Comparison of ENCODE assay signal across 9 mouse cellular contexts in genomic region chr3:123093640-123094361, GRCm38 (mm10). TPM values are rescaled to one million over a fixed set of nuclear protein-coding genes. Genes with fewer than 3 reads are reported as not detected.
DNase-seq lines count a peak whose midpoint lies in the region; ATAC-seq and TF ChIP-seq lines count a peak whose summit lies in the region.
"Had no signal": no experiment of that assay in that cellular context is flagged by ENCODE, and none has a peak within 500 bp of the region (broad histone marks: within the 10 kb centered on the region; RNA-seq: fewer than 3 reads in every experiment).

No protein-coding gene starts in this region.

- peak overlapping the region; percentile 41 for H3K4me2 ChIP-seq in lung, embryonic 15.5 days
- H3K4me2 ChIP-seq in intestine, postnatal 0 days (replicated peaks; ENCODE audit: low read depth), result peak overlapping the region; percentile 65
- peak overlapping the region; percentile 42 for H3K4me2 ChIP-seq in neural tube, embryonic 15.5 days
- no peak overlapping the region for H3K4me2 ChIP-seq in hindbrain, postnatal 0 days (ENCODE audit: low read depth, low read length)

- H3K36me3 ChIP-seq in heart, adult 2 months (ENCODE audit: control insufficient read depth, insufficient read depth, low read length), result peaks cover 7% of the 10 kb centered on the region; the same call in 1 of the 2 replicates
- no peaks in the 10 kb centered on the region for H3K36me3 ChIP-seq in lung, embryonic 15.5 days
- H3K36me3 ChIP-seq in intestine, postnatal 0 days (ENCODE audit: control insufficient read depth, insufficient read depth), result no peaks in the 10 kb centered on the region
- H3K36me3 ChIP-seq in neural tube, embryonic 15.5 days, result no peaks in the 10 kb centered on the region
- H3K36me3 ChIP-seq in hindbrain, postnatal 0 days (ENCODE audit: insufficient read depth, low read length), result no peaks in the 10 kb centered on the region

- H3K27me3 ChIP-seq in heart, adult 2 months (ENCODE audit: control insufficient read depth, insufficient read depth, low read length), result no peaks in the 10 kb centered on the region
- no peaks in the 10 kb centered on the region for H3K27me3 ChIP-seq in lung, embryonic 15.5 days
- H3K27me3 ChIP-seq in intestine, postnatal 0 days (replicated peaks; ENCODE audit: control insufficient read depth, insufficient read depth, low read length), result no peaks in the 10 kb centered on the region
- H3K27me3 ChIP-seq in neural tube, embryonic 15.5 days (replicated peaks), result no peaks in the 10 kb centered on the region
- no peaks in the 10 kb centered on the region for H3K27me3 ChIP-seq in hindbrain, postnatal 0 days (ENCODE audit: insufficient read depth, low read length)

- no peaks in the 10 kb centered on the region for H3K9me3 ChIP-seq in lung, embryonic 15.5 days
- no peaks in the 10 kb centered on the region for H3K9me3 ChIP-seq in intestine, postnatal 0 days (ENCODE audit: control insufficient read depth)
- no peaks in the 10 kb centered on the region for H3K9me3 ChIP-seq in neural tube, embryonic 15.5 days (replicated peaks)
- no peaks in the 10 kb centered on the region for H3K9me3 ChIP-seq in hindbrain, postnatal 0 days (ENCODE audit: low read length)

- no peak overlapping the region for H3K4me3 ChIP-seq in heart, adult 2 months
- no peak overlapping the region; the same call in 1 of the 2 replicates for H3K4me3 ChIP-seq in lung, embryonic 15.5 days
- H3K4me3 ChIP-seq in intestine, postnatal 0 days (ENCODE audit: low read depth, low read length), result peak overlapping the region; percentile 20
- no peak overlapping the region for H3K4me3 ChIP-seq in neural tube, embryonic 15.5 days (replicated peaks)
- no peak overlapping the region for H3K4me3 ChIP-seq in hindbrain, postnatal 0 days (ENCODE audit: low read length)

- H3K79me2 ChIP-seq in heart, adult 2 months (replicated peaks; ENCODE audit: control insufficient read depth, insufficient read depth, low read length), result no peaks in the 10 kb centered on the region

- no peak for TF ChIP-seq CTCF in heart, adult 2 months (IDR thresholded peaks at IDR 0.05)
- TF ChIP-seq CTCF in intestine, postnatal 0 days (IDR thresholded peaks at IDR 0.05; ENCODE audit: low read depth), result no peak
- TF ChIP-seq CTCF in hindbrain, postnatal 0 days (IDR thresholded peaks at IDR 0.05; ENCODE audit: low read depth), result no peak

- peak overlapping the region; percentile 70 for H3K27ac ChIP-seq in heart, adult 2 months
- H3K27ac ChIP-seq in lung, embryonic 15.5 days, result peak overlapping the region; percentile 70
- no peak overlapping the region; the same call in 1 of the 2 replicates for H3K27ac ChIP-seq in intestine, postnatal 0 days (ENCODE audit: low read depth, low read length)
- no peak overlapping the region for H3K27ac ChIP-seq in neural tube, embryonic 15.5 days (replicated peaks)
- H3K27ac ChIP-seq in hindbrain, postnatal 0 days, result no peak overlapping the region; the same call in 1 of the 2 replicates

- no peak for TF ChIP-seq EP300 in heart, adult 2 months (IDR thresholded peaks at IDR 0.05; ENCODE audit: insufficient read depth, low read depth, low read length)

- no peak for TF ChIP-seq POLR2A in heart, adult 2 months (IDR thresholded peaks at IDR 0.05; ENCODE audit: insufficient read depth, low read depth, low read length)

- intact Hi-C loops in heart, adult 2 months (cut with DNase I), result no loop called here
- intact Hi-C loops in left cerebral cortex, postnatal 4 days (cut with DNase I), result no loop called here

- H3K4me1 ChIP-seq in heart, adult 2 months (ENCODE audit: control insufficient read depth, insufficient read depth, low read length), result peaks cover 9% of the 10 kb centered on the region
- peaks cover 25% of the 10 kb centered on the region for H3K4me1 ChIP-seq in lung, embryonic 15.5 days
- peaks cover 3% of the 10 kb centered on the region; the same call in 1 of the 2 replicates for H3K4me1 ChIP-seq in intestine, postnatal 0 days (replicated peaks; ENCODE audit: control insufficient read depth, insufficient read depth, low read length)
- peaks cover 4% of the 10 kb centered on the region for H3K4me1 ChIP-seq in neural tube, embryonic 15.5 days
- 0 out of 2 replicates have a peak, but pooled peaks cover 8% of the 10 kb centered on the region for H3K4me1 ChIP-seq in hindbrain, postnatal 0 days (ENCODE audit: insufficient read depth, low read length)

- peak; percentile 36; the same call in 1 of the 2 replicates for ATAC-seq in lung, embryonic 15.5 days (ENCODE audit: borderline replicate concordance, extremely low read depth, low FRiP score, low TSS enrichment)
- ATAC-seq in intestine, postnatal 0 days, result no peak
- no peak for ATAC-seq in neural tube, embryonic 15.5 days (ENCODE audit: low FRiP score)
- ATAC-seq in hindbrain, postnatal 0 days, result no peak

- WGBS in heart, adult 2 months, result 76% methylated on average over 11 of the region's 11 CpGs
- WGBS in lung, embryonic 15.5 days, result 37% methylated on average over 11 of the region's 11 CpGs
- WGBS in intestine, postnatal 0 days, result 31% methylated on average over 11 of the region's 11 CpGs
- 65% methylated on average over 11 of the region's 11 CpGs for whole genome bisulfite sequencing in neural tube, embryonic 15.5 days
- 71% methylated on average over 11 of the region's 11 CpGs for WGBS in hindbrain, postnatal 0 days

- DNase-seq in heart, adult 2 months, result no peak
- DNase-seq in heart, adult 9 months (ENCODE audit: low spot score in 2 of 2), result no peak
- DNase-seq in lung, postnatal 14 days, result no peak
- DNase-seq in left cerebral cortex, postnatal 4 days, result no peak
- no peak for DNase-seq in hindbrain, postnatal 0 days (ENCODE audit: low spot score)

- no peak overlapping the region for H3K9ac ChIP-seq in heart, adult 2 months (ENCODE audit: low read depth, low read length)
- H3K9ac ChIP-seq in lung, embryonic 15.5 days, result no peak overlapping the region
- no peak overlapping the region for H3K9ac ChIP-seq in intestine, postnatal 0 days (ENCODE audit: low read depth, low read length)
- H3K9ac ChIP-seq in neural tube, embryonic 15.5 days (replicated peaks), result no peak overlapping the region
- no peak overlapping the region for H3K9ac ChIP-seq in hindbrain, postnatal 0 days (replicated peaks; ENCODE audit: low read length)

RNA-seq across cellular contexts. Expression of gene Myoz2, which starts 59.0 kb away (rescaled TPM):
- 1,000 to 10,000 TPM; 1,454 to 1,834 TPM for total RNA-seq in heart, adult 2 months (2021)
- polyA plus RNA-seq in heart, adult 2 months (2012; rRNA removed), result 691 and 950 TPM in 2 replicates
- 5.4 and 6.0 TPM in 2 replicates for polyA plus RNA-seq in lung, embryonic 15.5 days (2015; fragmentation: Nextera tagmentation; extraction: Ambion mirVana)
- 0.09 TPM in 1 of 2 replicates, not detected in the other for polyA plus RNA-seq in intestine, postnatal 0 days (2015; fragmentation: Nextera tagmentation; extraction: Ambion mirVana)
- 1.8 and 3.5 TPM in 2 replicates for polyA plus RNA-seq in neural tube, embryonic 15.5 days (2015; fragmentation: Nextera tagmentation; extraction: Ambion mirVana)
- not detected for total RNA-seq in left cerebral cortex, postnatal 4 days (2021)
- 0.97 TPM in 1 of 2 replicates, not detected in the other for total RNA-seq in hindbrain, postnatal 0 days (2014; rRNA removed)
- polyA plus RNA-seq in hindbrain, postnatal 0 days (2015; fragmentation: Nextera tagmentation; extraction: Ambion mirVana), result not detected in 2 replicates
- total RNA-seq: megakaryocyte-erythroid progenitor cell, adult 5-6 weeks had no signal

Comparison
In these comparisons a context has a peak if more than half of its experiments do, and no peak if none do; other contexts are left out.
1. H3K27ac ChIP-seq: peak in heart, adult 2 months (single experiment) and lung, embryonic 15.5 days (single experiment); none in intestine, postnatal 0 days (single experiment), neural tube, embryonic 15.5 days (single experiment) and hindbrain, postnatal 0 days (single experiment).
2. RNA of gene Myoz2, which starts 59.0 kb away (polyA plus RNA-seq): 691 to 950 TPM in heart, adult 2 months; 5.4 to 6.0 TPM in lung, embryonic 15.5 days, 1.8 to 3.5 TPM in neural tube, embryonic 15.5 days, 0.09 TPM in intestine, postnatal 0 days and not detected in hindbrain, postnatal 0 days; every median in the first group is over 10 times any median in the second.